Mouse (Mus musculus): ENCODE data around the gene A630010A05Rik. TPM values are rescaled to one million over a fixed set of nuclear protein-coding genes. Genes with fewer than 3 reads are reported as not detected.
"Not testable (repeated sequence)": the region's sequence is repeated elsewhere in the genome, so short reads cannot be mapped to it uniquely, and the experiment has no call there.

A630010A05Rik gene
- not detected in 2 replicates for polyA plus RNA-seq (2015; fragmentation: Nextera tagmentation; extraction: Ambion mirVana)

- Histone ChIP-seq H3K4me1 (ENCODE audit: control insufficient read depth, insufficient read depth, low read length) (no peaks in the 10 kb centered on the region), H3K9ac (ENCODE audit: low read depth, low read length) (no peak within 1 kb of the TSS), H3K27ac (ENCODE audit: low read length) (no peak within 1 kb of the TSS), H3K4me2 (ENCODE audit: low read length) (no peak within 1 kb of the TSS), H3K36me3 (ENCODE audit: control insufficient read depth, insufficient read depth, low read length) (no peaks in the 10 kb centered on the region), H3K4me3 (ENCODE audit: low read depth, low read length) (no peak within 1 kb of the TSS), H3K9me3 (replicated peaks; ENCODE audit: control insufficient read depth, low read length, poor library complexity, severe bottlenecking) (no peaks in the 10 kb centered on the region; the same call in 1 of the 2 replicates), H3K27me3 (ENCODE audit: control insufficient read depth, insufficient read depth, low read depth, low read length) (no peaks in the 10 kb centered on the region)
- WGBS, result 90% methylated on average over 1 of the region's 1 CpGs
- no peak for ATAC-seq
Measured at GRCm38 (mm10) chr16:14562017-14562416, at the start of gene A630010A05Rik. Gene A630010A05Rik (plus strand): TSS chr16:14562317.

- H3K36me3 ChIP-seq (ENCODE audit: control insufficient read depth, insufficient read depth, low read length), result no peaks in the 10 kb centered on the region
- no peak overlapping the region for H3K4me3 ChIP-seq (ENCODE audit: low read depth, low read length)
- H3K9ac ChIP-seq (ENCODE audit: low read depth, low read length), result no peak overlapping the region
- H3K4me2 ChIP-seq (ENCODE audit: low read length), result no peak overlapping the region
- no peaks in the 10 kb centered on the region for H3K9me3 ChIP-seq (replicated peaks; ENCODE audit: control insufficient read depth, low read length, poor library complexity, severe bottlenecking)
- no peak for ATAC-seq
- H3K27ac ChIP-seq (ENCODE audit: low read length), result no peak overlapping the region
- no peaks in the 10 kb centered on the region for H3K27me3 ChIP-seq (ENCODE audit: control insufficient read depth, insufficient read depth, low read depth, low read length)
- H3K4me1 ChIP-seq (ENCODE audit: control insufficient read depth, insufficient read depth, low read length), result no peaks in the 10 kb centered on the region
Measured at GRCm38 (mm10) chr16:14535766-14536165, 26.4 kb upstream of the A630010A05Rik start.

GRCm38 (mm10) chr16:14557191-14557590 lies 4.9 kb upstream of the A630010A05Rik start:
- not testable (repeated sequence) for H3K27ac ChIP-seq (ENCODE audit: low read length); H3K9me3 ChIP-seq (replicated peaks; ENCODE audit: control insufficient read depth, low read length, poor library complexity, severe bottlenecking); H3K9ac ChIP-seq (ENCODE audit: low read depth, low read length); H3K36me3 ChIP-seq (ENCODE audit: control insufficient read depth, insufficient read depth, low read length); H3K4me3 ChIP-seq (ENCODE audit: low read depth, low read length); H3K27me3 ChIP-seq (ENCODE audit: control insufficient read depth, insufficient read depth, low read depth, low read length); H3K4me2 ChIP-seq (ENCODE audit: low read length); ATAC-seq; H3K4me1 ChIP-seq (ENCODE audit: control insufficient read depth, insufficient read depth, low read length)
- WGBS, result 56% methylated on average over 1 of the region's 1 CpGs

Other genes starting within 250 kb of the A630010A05Rik start
- gene Fopnl, start 244.9 kb upstream of the A630010A05Rik start, polyA plus RNA-seq (2015; fragmentation: Nextera tagmentation; extraction: Ambion mirVana), result 205 TPM in 2 replicates
- 9.3 and 10.8 TPM in 2 replicates for gene Abcc1, start 200.8 kb upstream of the A630010A05Rik start, polyA plus RNA-seq (2015; fragmentation: Nextera tagmentation; extraction: Ambion mirVana)